Mouse (Mus musculus) forebrain, embryonic 16.5 days (tissue): Measurements from ENCODE around the gene Lef1. TPM values are rescaled to one million over a fixed set of nuclear protein-coding genes. Genes with fewer than 3 reads are reported as not detected.

Experiments
- ATAC-seq: fragments of 200-750 bp; cut with Nextera tagmentation; 2 replicates; pipeline ENCODE4 v1.8.0; 2017; ENCODE audit warnings: mild to moderate bottlenecking, moderate library complexity
- H3K27ac ChIP-seq: fragments of 300-500 bp; sonication (generic); 2 replicates; pipeline ENCODE4 v1.5.1; 2014; ENCODE audit warnings: low read length, control low read depth
- H3K27me3 ChIP-seq: fragments of 300-500 bp; sonication (generic); replicated peaks from 2 replicates; pipeline ENCODE4 v1.6.1; 2014; ENCODE audit warnings: low read length; ENCODE audit not compliant: control insufficient read depth, insufficient read depth
- H3K36me3 ChIP-seq: fragments of 300-500 bp; sonication (generic); 2 replicates; pipeline ENCODE4 v1.6.1; 2014; ENCODE audit not compliant: control insufficient read depth, insufficient read depth
- H3K4me1 ChIP-seq: fragments of 300-500 bp; sonication (generic); replicated peaks from 2 replicates; pipeline ENCODE4 v1.6.1; 2014; ENCODE audit warnings: low read length; ENCODE audit not compliant: control insufficient read depth, insufficient read depth
- H3K4me2 ChIP-seq: fragments of 300-500 bp; sonication (generic); 2 replicates; pipeline ENCODE4 v1.6.1; 2014; ENCODE audit warnings: mild to moderate bottlenecking, low read length, control low read depth
- H3K4me3 ChIP-seq: fragments of 300-500 bp; sonication (generic); replicated peaks from 2 replicates; pipeline ENCODE4 v1.5.1; 2014; ENCODE audit warnings: mild to moderate bottlenecking, low read length, control low read depth
- H3K9ac ChIP-seq: fragments of 300-500 bp; sonication (generic); replicated peaks from 2 replicates; pipeline ENCODE4 v1.6.1; 2014; ENCODE audit warnings: low read depth, low read length, control low read depth
- H3K9me3 ChIP-seq: fragments of 300-500 bp; sonication (generic); 2 replicates; pipeline ENCODE4 v1.6.1; 2016; ENCODE audit warnings: low read length; ENCODE audit not compliant: control insufficient read depth
- WGBS: fragments of 180-500 bp; shearing (Covaris S2); extraction: QIAGEN DNeasy Blood & Tissue Kit; methylation state at CpG from one replicate; pipeline ENCODE4 v1.1.7; 2014; 5-methylcytosine and 5-hydroxymethylcytosine counted together
- polyA plus RNA-seq: library from polyadenylated mRNA; unstranded; fragments of >200 nt; fragmentation: Nextera tagmentation; extraction: Ambion mirVana; gene quantifications from 2 replicates; pipeline ENCODE4 v1.2.1, GENCODE M21; 2015

The Lef1 gene
- polyA plus RNA-seq, 1 experiment from 2014 or later = 12.1 TPM

DNA sequence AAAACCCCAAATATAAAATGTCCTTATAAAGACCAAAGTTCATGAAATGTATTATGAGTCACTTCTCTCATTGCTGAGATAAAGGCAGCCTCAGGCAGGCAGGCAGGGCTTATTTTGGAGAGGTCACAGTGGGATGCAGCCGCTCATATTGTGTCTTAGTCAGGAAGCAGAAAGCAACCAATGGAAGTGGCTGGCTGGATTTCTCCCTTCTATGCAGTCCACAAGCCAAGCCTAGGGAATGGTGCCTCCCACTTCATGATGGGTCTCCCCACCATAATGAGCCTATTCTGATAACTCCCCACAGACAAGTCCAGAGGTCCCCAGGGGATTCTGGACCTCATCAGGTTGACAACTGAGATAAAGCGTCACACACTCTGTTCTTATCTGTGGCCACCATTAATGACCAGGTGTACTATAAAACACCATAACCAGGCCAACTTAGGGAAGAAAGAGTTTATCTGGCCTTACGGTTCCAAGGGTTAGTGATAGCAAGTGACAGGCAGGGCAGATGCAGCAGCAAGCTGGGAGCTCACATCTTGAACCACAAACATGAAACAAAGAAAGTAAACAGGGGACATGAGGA lies 145.2 kb downstream of the Lef1 start:
- Histone ChIP-seq H3K9ac (no peak overlapping the region), H3K27ac (no peak overlapping the region), H3K36me3 (no peaks in the 10 kb centered on the region), H3K27me3 (no peaks in the 10 kb centered on the region), H3K4me1 (no peaks in the 10 kb centered on the region), H3K4me2 (no peak overlapping the region), H3K9me3 (no peaks in the 10 kb centered on the region), H3K4me3 (no peak overlapping the region)
- ATAC-seq = no peak
- WGBS = 100% methylated on average over 3 of the region's 3 CpGs

DNA sequence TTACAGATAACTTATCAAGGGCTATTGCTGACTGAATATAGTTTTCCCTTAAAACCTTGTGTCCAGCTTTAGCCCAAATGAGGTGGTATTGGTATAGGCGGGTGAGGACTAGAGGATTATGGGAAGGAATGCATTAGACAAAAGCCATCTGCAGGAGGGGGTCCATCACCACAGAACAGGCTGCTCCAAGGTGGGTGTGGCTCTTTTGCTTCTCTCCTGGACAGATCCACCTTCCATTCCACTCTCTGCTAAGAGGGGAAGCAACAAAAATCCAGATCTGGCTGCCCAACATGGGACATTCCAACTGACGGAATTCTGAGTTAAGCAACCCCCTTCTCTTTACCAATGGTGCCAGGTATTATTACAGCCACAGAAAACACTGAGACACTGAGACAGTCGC lies 148.7 kb downstream of the Lef1 start:
- no peak overlapping the region for H3K9ac ChIP-seq
- no peaks in the 10 kb centered on the region for H3K36me3 ChIP-seq
- no peak overlapping the region for H3K4me3 ChIP-seq
- no peak overlapping the region for H3K4me2 ChIP-seq
- no peaks in the 10 kb centered on the region for H3K4me1 ChIP-seq
- H3K27me3 ChIP-seq = no peaks in the 10 kb centered on the region
- 80% methylated on average over 3 of the region's 3 CpGs for WGBS
- no peak overlapping the region for H3K27ac ChIP-seq
- no peak for ATAC-seq
- 0 out of 2 replicates have a peak, but pooled peaks cover 2% of the 10 kb centered on the region for H3K9me3 ChIP-seq

DNA sequence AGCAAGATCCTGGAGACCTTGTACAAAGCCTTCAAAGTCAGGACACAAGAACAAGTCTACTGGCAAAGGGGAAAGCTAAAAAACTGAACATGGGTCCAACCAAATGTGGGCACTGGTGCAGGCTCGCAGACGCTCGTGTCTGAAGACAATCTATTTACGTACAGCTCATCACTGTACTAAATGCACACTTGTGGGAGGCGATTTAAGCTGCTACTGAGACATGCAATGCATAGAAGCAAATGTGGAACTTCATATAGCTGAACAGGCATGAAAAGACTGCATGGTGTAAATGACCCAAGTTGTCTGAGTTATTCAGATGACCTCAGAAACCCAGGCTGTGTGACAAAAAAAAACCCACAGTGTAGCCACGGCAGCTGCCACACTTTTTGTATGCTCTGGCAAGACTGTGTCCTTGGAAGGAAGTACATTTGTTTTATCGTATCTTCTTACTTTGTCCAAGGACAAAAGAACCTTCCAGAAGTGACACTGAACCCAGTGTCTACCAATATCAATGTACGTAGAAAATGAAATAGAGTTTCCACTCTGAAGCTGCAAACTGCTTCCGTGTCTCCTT lies 149.2 kb downstream of the Lef1 start:
- no peak overlapping the region for H3K9ac ChIP-seq
- H3K9me3 ChIP-seq = 0 out of 2 replicates have a peak, but pooled peaks cover 2% of the 10 kb centered on the region
- H3K36me3 ChIP-seq = no peaks in the 10 kb centered on the region
- H3K4me3 ChIP-seq = no peak overlapping the region
- 92% methylated on average over 9 of the region's 9 CpGs for WGBS
- no peaks in the 10 kb centered on the region for H3K4me1 ChIP-seq
- ATAC-seq = no peak
- no peak overlapping the region for H3K27ac ChIP-seq
- no peak overlapping the region for H3K4me2 ChIP-seq
- no peaks in the 10 kb centered on the region for H3K27me3 ChIP-seq

DNA sequence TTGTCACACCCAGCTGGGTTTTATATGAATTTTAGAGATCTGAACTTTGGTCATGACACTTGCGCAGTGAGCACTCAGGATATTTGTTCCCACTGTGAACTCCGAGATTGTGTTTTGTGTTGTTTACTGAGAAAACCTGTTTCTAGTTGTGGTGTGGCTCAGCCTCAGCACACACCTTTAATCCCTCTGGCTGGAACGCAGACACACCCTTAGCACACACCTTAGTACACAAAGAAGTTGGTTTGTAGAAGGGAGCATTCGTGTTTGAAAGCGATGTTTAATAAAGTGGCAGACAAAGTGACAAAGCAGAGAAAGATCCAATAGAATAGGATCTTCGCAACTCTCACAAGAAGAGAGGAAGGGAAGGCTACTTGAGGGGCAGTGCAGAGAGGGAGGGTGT lies 150.1 kb downstream of the Lef1 start:
- H3K27me3 ChIP-seq = no peaks in the 10 kb centered on the region
- 94% methylated on average over 6 of the region's 6 CpGs for WGBS
- H3K4me2 ChIP-seq = no peak overlapping the region
- H3K4me1 ChIP-seq = no peaks in the 10 kb centered on the region
- no peak for ATAC-seq
- H3K4me3 ChIP-seq = no peak overlapping the region
- no peak overlapping the region for H3K27ac ChIP-seq
- no peaks in the 10 kb centered on the region for H3K36me3 ChIP-seq
- no peak overlapping the region for H3K9ac ChIP-seq
- H3K9me3 ChIP-seq = 0 out of 2 replicates have a peak, but pooled peaks cover 2% of the 10 kb centered on the region

DNA sequence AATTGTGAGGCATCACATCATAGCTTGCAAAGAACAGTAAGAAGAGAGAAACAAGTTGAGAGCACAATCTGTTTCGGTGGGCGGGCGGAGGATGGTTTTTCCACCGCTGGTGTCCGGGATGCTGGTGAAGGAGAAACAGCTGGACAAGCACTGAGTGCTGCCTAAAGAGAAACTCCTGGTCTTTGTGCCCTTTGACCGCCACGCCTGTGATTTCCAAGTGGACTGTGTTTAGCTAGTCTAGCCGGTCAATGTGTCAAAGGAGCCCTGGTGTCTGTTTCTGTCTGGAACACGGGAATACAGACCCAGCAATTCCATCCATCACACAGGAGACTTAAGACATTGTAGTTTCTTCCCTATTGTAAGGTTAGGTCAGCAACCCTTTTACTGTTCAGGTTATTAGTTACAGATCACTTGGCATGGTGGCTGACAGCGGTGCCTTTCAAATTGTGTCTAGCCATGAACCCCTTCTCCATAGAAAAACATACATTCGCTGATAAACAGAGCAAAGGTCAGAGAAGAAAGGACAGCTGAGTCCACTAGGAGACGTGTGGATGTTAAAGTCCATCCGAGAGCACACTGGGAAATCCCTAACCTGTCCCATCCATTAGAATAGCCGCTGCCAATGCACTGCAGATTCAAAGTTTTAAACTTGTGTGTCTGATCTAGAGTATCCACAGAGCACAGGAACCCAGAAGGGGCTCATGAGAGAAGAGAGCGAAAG lies 153.7 kb downstream of the Lef1 start:
- WGBS = 84% methylated on average over 15 of the region's 15 CpGs
- Histone ChIP-seq H3K36me3 (no peaks in the 10 kb centered on the region), H3K27me3 (no peaks in the 10 kb centered on the region), H3K9me3 (0 out of 2 replicates have a peak, but pooled peaks cover 2% of the 10 kb centered on the region), H3K4me1 (no peaks in the 10 kb centered on the region), H3K27ac (no peak overlapping the region), H3K4me2 (no peak overlapping the region), H3K4me3 (no peak overlapping the region), H3K9ac (no peak overlapping the region)
- ATAC-seq = no peak

DNA sequence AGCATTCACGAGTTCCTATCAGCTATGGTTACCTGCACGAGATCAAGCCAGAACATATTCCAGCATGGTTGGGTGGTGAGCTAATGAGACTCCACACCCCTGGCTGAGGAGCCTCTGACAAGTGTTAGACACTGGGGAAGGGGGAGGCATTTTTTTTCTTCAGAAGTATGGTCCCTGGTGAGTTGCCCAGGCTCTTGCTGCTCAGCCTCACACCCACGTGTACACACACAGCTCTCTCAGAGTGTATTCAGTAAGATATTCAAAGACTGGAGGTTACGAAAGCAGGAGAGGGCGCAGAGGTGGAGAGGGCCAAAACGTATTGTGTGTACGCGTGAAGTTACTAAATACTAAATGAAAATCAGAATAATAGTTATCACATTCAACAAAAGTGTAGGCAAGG lies 155.2 kb downstream of the Lef1 start:
- Histone ChIP-seq H3K36me3 (no peaks in the 10 kb centered on the region), H3K4me3 (no peak overlapping the region), H3K4me1 (no peaks in the 10 kb centered on the region), H3K27me3 (no peaks in the 10 kb centered on the region), H3K9ac (no peak overlapping the region), H3K4me2 (no peak overlapping the region), H3K27ac (no peak overlapping the region), H3K9me3 (0 out of 2 replicates have a peak, but pooled peaks cover 2% of the 10 kb centered on the region)
- WGBS = 94% methylated on average over 8 of the region's 8 CpGs
- no peak for ATAC-seq

DNA sequence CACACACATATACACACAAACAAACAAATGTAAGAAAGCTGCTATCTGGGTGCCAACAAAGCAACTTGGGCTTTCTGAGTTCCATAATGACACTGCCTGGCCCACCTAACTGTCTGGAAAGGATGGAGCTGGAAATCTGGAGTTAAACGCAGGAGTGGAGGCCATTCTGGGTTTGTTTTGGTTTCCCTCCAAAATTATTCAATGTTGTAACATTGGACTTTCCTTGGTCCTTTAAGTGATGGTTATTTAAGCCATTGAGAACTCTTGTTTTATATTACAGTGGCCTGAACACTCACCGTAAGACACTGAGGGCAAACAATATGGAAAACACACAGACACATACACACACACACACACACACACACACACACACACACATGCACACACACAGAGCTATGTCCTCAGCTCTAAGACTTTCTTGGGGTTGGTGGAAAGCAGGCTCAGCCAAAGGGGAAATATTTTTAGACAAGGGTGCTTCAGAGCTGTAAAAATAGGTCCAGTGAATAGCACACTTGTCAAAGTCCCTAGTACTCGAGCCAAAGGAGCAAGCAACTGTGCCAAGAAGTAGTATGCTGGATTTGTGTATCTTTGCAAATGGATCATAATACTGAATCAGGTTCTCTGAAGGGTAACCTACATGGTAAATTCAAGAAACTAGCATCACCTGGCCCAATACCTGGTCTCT lies 156.2 kb downstream of the Lef1 start:
- Histone ChIP-seq H3K4me2 (no peak overlapping the region), H3K36me3 (no peaks in the 10 kb centered on the region), H3K27ac (no peak overlapping the region), H3K4me1 (peaks cover 3% of the 10 kb centered on the region; the same call in 1 of the 2 replicates), H3K27me3 (no peaks in the 10 kb centered on the region), H3K9me3 (no peaks in the 10 kb centered on the region), H3K9ac (no peak overlapping the region), H3K4me3 (no peak overlapping the region)
- ATAC-seq = no peak
- 81% methylated on average over 3 of the region's 3 CpGs for WGBS

DNA sequence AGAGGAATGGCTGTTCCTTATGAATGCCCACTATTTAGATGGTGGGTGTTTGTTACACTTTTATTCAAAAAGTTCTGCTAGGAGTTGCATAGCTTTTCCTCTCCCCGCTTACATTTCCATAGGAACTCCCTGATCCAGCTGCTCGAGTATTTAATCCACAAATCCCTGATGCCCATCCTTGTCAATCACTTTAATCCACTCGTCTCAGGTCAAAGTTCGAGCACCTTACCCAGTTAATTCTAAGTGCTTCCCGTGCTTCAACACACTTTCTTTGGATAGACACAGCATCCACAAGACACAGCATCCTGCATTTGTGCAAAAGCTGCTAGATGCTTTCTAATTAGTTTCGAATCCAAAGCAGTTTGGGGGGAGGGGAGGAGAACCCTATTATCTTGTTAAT lies 160.1 kb downstream of the Lef1 start:
- no peaks in the 10 kb centered on the region for H3K27me3 ChIP-seq
- WGBS = 16% methylated on average over 6 of the region's 6 CpGs
- ATAC-seq = no peak
- H3K4me3 ChIP-seq = no peak overlapping the region
- H3K27ac ChIP-seq = no peak overlapping the region
- H3K9me3 ChIP-seq = no peaks in the 10 kb centered on the region
- no peak overlapping the region for H3K9ac ChIP-seq
- peaks cover 7% of the 10 kb centered on the region for H3K4me1 ChIP-seq
- H3K4me2 ChIP-seq = no peak overlapping the region
- H3K36me3 ChIP-seq = no peaks in the 10 kb centered on the region

DNA sequence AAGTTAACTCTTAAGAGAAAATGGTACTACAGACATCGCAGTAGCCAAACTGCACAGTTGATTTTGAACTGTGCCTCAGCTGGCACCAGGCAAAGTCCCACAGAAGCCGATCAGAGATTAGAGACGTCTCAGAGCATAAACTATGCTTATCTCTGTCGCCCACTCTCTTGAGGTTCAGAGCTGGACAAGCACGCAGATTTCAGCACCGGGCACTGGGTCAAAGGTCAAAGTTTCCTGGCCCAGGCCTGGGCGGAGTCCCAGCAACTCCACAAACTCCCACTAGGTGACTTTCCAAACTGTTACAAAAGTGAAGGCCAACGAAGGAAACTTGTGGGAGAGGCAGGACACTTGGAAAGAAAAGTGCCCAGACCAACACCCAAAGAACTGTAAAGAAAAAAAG lies 160.9 kb downstream of the Lef1 start:
- Histone ChIP-seq H3K27ac (no peak overlapping the region), H3K9ac (no peak overlapping the region), H3K36me3 (no peaks in the 10 kb centered on the region), H3K4me1 (peaks cover 7% of the 10 kb centered on the region), H3K9me3 (no peaks in the 10 kb centered on the region), H3K27me3 (no peaks in the 10 kb centered on the region), H3K4me2 (peak overlapping the region; percentile 70), H3K4me3 (peak overlapping the region; percentile 55)
- ATAC-seq = no peak
- WGBS = 4% methylated on average over 8 of the region's 8 CpGs
